Mouse (Mus musculus) kidney, embryonic 15.5 days (tissue): Measurements from ENCODE around the gene Dgkq. TPM values are rescaled to one million over a fixed set of nuclear protein-coding genes. Genes with fewer than 3 reads are reported as not detected.
A peak's percentile ranks its signal among the peaks of the same experiment; 100 is the strongest.

Experiments used
- ATAC-seq: fragments of 200-750 bp; cut with Nextera tagmentation; replicated peaks from 2 replicates; pipeline ENCODE4 v1.8.0; 2017; ENCODE audit warnings: moderate TSS enrichment; ENCODE audit not compliant: low FRiP score
- H3K27ac ChIP-seq: fragments of 300-500 bp; sonication (generic); 2 replicates; pipeline ENCODE4 v1.5.1; 2015; ENCODE audit warnings: mild to moderate bottlenecking, inconsistent platforms
- H3K27me3 ChIP-seq: fragments of 300-500 bp; sonication (generic); 2 replicates; pipeline ENCODE4 v1.6.1; 2015; ENCODE audit warnings: inconsistent platforms
- H3K36me3 ChIP-seq: fragments of 300-500 bp; sonication (generic); 2 replicates; pipeline ENCODE4 v1.6.1; 2015; ENCODE audit warnings: inconsistent platforms
- H3K4me1 ChIP-seq: fragments of 300-500 bp; sonication (generic); 2 replicates; pipeline ENCODE4 v1.6.1; 2015; ENCODE audit warnings: inconsistent platforms
- H3K4me2 ChIP-seq: fragments of 300-500 bp; sonication (generic); 2 replicates; pipeline ENCODE4 v1.6.1; 2015; ENCODE audit warnings: moderate library complexity, mild to moderate bottlenecking, inconsistent platforms
- H3K4me3 ChIP-seq: fragments of 300-500 bp; sonication (generic); replicated peaks from 2 replicates; pipeline ENCODE4 v1.5.1; 2015; ENCODE audit warnings: mild to moderate bottlenecking, inconsistent platforms
- H3K9ac ChIP-seq: fragments of 300-500 bp; sonication (generic); 2 replicates; pipeline ENCODE4 v1.6.1; 2015; ENCODE audit warnings: mild to moderate bottlenecking, inconsistent platforms
- H3K9me3 ChIP-seq: fragments of 300-500 bp; sonication (generic); replicated peaks from 2 replicates; pipeline ENCODE4 v1.6.1; 2016; ENCODE audit warnings: inconsistent platforms
- WGBS: fragments of 180-500 bp; shearing (Covaris S2); methylation state at CpG from one replicate; pipeline ENCODE4 v1.1.7; 2015; ENCODE audit warnings: mixed read lengths; 5-methylcytosine and 5-hydroxymethylcytosine counted together
- polyA plus RNA-seq: library from polyadenylated mRNA; unstranded; fragments of >200 nt; fragmentation: Nextera tagmentation; extraction: Ambion mirVana; gene quantifications from 2 replicates; pipeline ENCODE4 v1.2.1, GENCODE M21; 2015

Gene Dgkq
- polyA plus RNA-seq, 1 experiment from 2014 or later, result 12.6 TPM

- no peak overlapping the region for H3K9ac ChIP-seq
- H3K36me3 ChIP-seq, result peaks cover 22% of the 10 kb centered on the region
- WGBS, result 40% methylated on average over 10 of the region's 10 CpGs
- peak; percentile 57 for ATAC-seq
- no peaks in the 10 kb centered on the region for H3K9me3 ChIP-seq
- peak overlapping the region; percentile 62 for H3K27ac ChIP-seq
- H3K4me2 ChIP-seq, result peak overlapping the region; percentile 24; the same call in 1 of the 2 replicates
- H3K27me3 ChIP-seq, result no peaks in the 10 kb centered on the region
- no peak overlapping the region for H3K4me3 ChIP-seq
- H3K4me1 ChIP-seq, result peaks cover 72% of the 10 kb centered on the region
Measured at GRCm38 (mm10) chr5:108701341-108702021, 32.0 kb upstream of the Dgkq start.

GRCm38 (mm10) chr5:108700346-108700745 lies 30.9 kb upstream of the Dgkq start:
- peak overlapping the region; percentile 62 for H3K27ac ChIP-seq
- H3K9me3 ChIP-seq, result no peaks in the 10 kb centered on the region
- H3K4me3 ChIP-seq, result no peak overlapping the region
- H3K4me1 ChIP-seq, result peaks cover 84% of the 10 kb centered on the region
- H3K9ac ChIP-seq, result no peak overlapping the region
- ATAC-seq, result 0 out of 2 replicates have a peak, but pooled peaks have one; percentile 9
- H3K4me2 ChIP-seq, result no peak overlapping the region
- peaks cover 10% of the 10 kb centered on the region for H3K36me3 ChIP-seq
- H3K27me3 ChIP-seq, result no peaks in the 10 kb centered on the region
- 30% methylated on average over 3 of the region's 3 CpGs for WGBS

- Histone ChIP-seq H3K27ac (no peak overlapping the region), H3K27me3 (no peaks in the 10 kb centered on the region), H3K9me3 (no peaks in the 10 kb centered on the region), H3K4me3 (no peak overlapping the region), H3K4me2 (no peak overlapping the region), H3K4me1 (peaks cover 84% of the 10 kb centered on the region), H3K36me3 (no peaks in the 10 kb centered on the region), H3K9ac (no peak overlapping the region)
- 27% methylated on average over 4 of the region's 4 CpGs for WGBS
- no peak for ATAC-seq
Measured at GRCm38 (mm10) chr5:108697341-108697753, 27.9 kb upstream of the Dgkq start.

GRCm38 (mm10) chr5:108696542-108696941 lies 27.1 kb upstream of the Dgkq start:
- Histone ChIP-seq H3K27me3 (no peaks in the 10 kb centered on the region), H3K4me3 (no peak overlapping the region), H3K9me3 (no peaks in the 10 kb centered on the region), H3K4me2 (no peak overlapping the region), H3K27ac (no peak overlapping the region), H3K4me1 (peaks cover 84% of the 10 kb centered on the region), H3K36me3 (no peaks in the 10 kb centered on the region), H3K9ac (no peak overlapping the region)
- 69% methylated on average over 3 of the region's 3 CpGs for WGBS
- no peak for ATAC-seq

GRCm38 (mm10) chr5:108695861-108696260 lies 26.4 kb upstream of the Dgkq start:
- Histone ChIP-seq H3K4me3 (peak overlapping the region; percentile 87; the same call in 1 of the 2 replicates), H3K4me1 (peaks cover 78% of the 10 kb centered on the region), H3K36me3 (no peaks in the 10 kb centered on the region), H3K27ac (no peak overlapping the region), H3K4me2 (peak overlapping the region; percentile 85), H3K9ac (no peak overlapping the region), H3K9me3 (no peaks in the 10 kb centered on the region), H3K27me3 (no peaks in the 10 kb centered on the region)
- WGBS, result 97% methylated on average over 12 of the region's 12 CpGs
- no peak for ATAC-seq

GRCm38 (mm10) chr5:108694352-108695261 lies 25.1 kb upstream of the Dgkq start:
- H3K27me3 ChIP-seq, result no peaks in the 10 kb centered on the region
- peak; percentile 55 for ATAC-seq
- peak overlapping the region; percentile 85 for H3K4me2 ChIP-seq
- H3K9me3 ChIP-seq, result no peaks in the 10 kb centered on the region
- H3K27ac ChIP-seq, result peak overlapping the region; percentile 75
- no peaks in the 10 kb centered on the region for H3K36me3 ChIP-seq
- peak overlapping the region; percentile 87 for H3K4me3 ChIP-seq
- peak overlapping the region; percentile 79 for H3K9ac ChIP-seq
- 1% methylated on average over 84 of the region's 99 CpGs for WGBS
- H3K4me1 ChIP-seq, result peaks cover 66% of the 10 kb centered on the region

- Histone ChIP-seq H3K4me3 (peak overlapping the region; percentile 87), H3K27me3 (no peaks in the 10 kb centered on the region), H3K27ac (peak overlapping the region; percentile 75; the same call in 1 of the 2 replicates), H3K9ac (peak overlapping the region; percentile 79), H3K9me3 (no peaks in the 10 kb centered on the region), H3K4me1 (peaks cover 60% of the 10 kb centered on the region), H3K36me3 (no peaks in the 10 kb centered on the region), H3K4me2 (peak overlapping the region; percentile 85)
- WGBS, result 2% methylated on average over 42 of the region's 43 CpGs
- peak; percentile 94 for ATAC-seq
Measured at GRCm38 (mm10) chr5:108693872-108694288, 24.4 kb upstream of the Dgkq start.

- peaks cover 47% of the 10 kb centered on the region for H3K4me1 ChIP-seq
- no peaks in the 10 kb centered on the region for H3K36me3 ChIP-seq
- no peaks in the 10 kb centered on the region for H3K9me3 ChIP-seq
- 0 out of 2 replicates have a peak within 1 kb of the TSS, but pooled peaks have one; percentile 2 for H3K9ac ChIP-seq
- 2% methylated on average over 16 of the region's 18 CpGs for WGBS
- no peaks in the 10 kb centered on the region for H3K27me3 ChIP-seq
- H3K27ac ChIP-seq, result peak within 1 kb of the TSS; percentile 68
- ATAC-seq, result peak; percentile 50
- H3K4me3 ChIP-seq, result peak within 1 kb of the TSS; percentile 87
- peak within 1 kb of the TSS; percentile 85 for H3K4me2 ChIP-seq
Measured at GRCm38 (mm10) chr5:108692271-108692670, 22.8 kb upstream of the Dgkq start, which contains the start of gene Fgfrl1. Gene Fgfrl1 (plus strand): TSS chr5:108692382.

GRCm38 (mm10) chr5:108691152-108691551 lies 21.7 kb upstream of the Dgkq start:
- Histone ChIP-seq H3K27ac (no peak overlapping the region), H3K4me3 (no peak overlapping the region), H3K4me1 (peaks cover 35% of the 10 kb centered on the region), H3K9me3 (no peaks in the 10 kb centered on the region), H3K27me3 (no peaks in the 10 kb centered on the region), H3K4me2 (no peak overlapping the region), H3K9ac (no peak overlapping the region), H3K36me3 (no peaks in the 10 kb centered on the region)
- ATAC-seq, result no peak
- WGBS, result 73% methylated on average over 4 of the region's 4 CpGs

- no peaks in the 10 kb centered on the region for H3K36me3 ChIP-seq
- no peak overlapping the region for H3K27ac ChIP-seq
- H3K4me3 ChIP-seq, result no peak overlapping the region
- peaks cover 21% of the 10 kb centered on the region for H3K4me1 ChIP-seq
- H3K4me2 ChIP-seq, result no peak overlapping the region
- no peaks in the 10 kb centered on the region for H3K27me3 ChIP-seq
- H3K9me3 ChIP-seq, result no peaks in the 10 kb centered on the region
- ATAC-seq, result no peak
- no peak overlapping the region for H3K9ac ChIP-seq
- 72% methylated on average over 5 of the region's 5 CpGs for WGBS
Measured at GRCm38 (mm10) chr5:108689091-108689490, 19.6 kb upstream of the Dgkq start.

GRCm38 (mm10) chr5:108680871-108681270 lies 11.4 kb upstream of the Dgkq start:
- H3K4me1 ChIP-seq, result peaks cover 13% of the 10 kb centered on the region
- no peak for ATAC-seq
- no peak overlapping the region for H3K4me2 ChIP-seq
- H3K9ac ChIP-seq, result no peak overlapping the region
- H3K27me3 ChIP-seq, result no peaks in the 10 kb centered on the region
- no peaks in the 10 kb centered on the region for H3K9me3 ChIP-seq
- no peaks in the 10 kb centered on the region for H3K36me3 ChIP-seq
- WGBS, result 93% methylated on average over 6 of the region's 6 CpGs
- no peak overlapping the region for H3K27ac ChIP-seq
- no peak overlapping the region for H3K4me3 ChIP-seq

- WGBS, result 60% methylated on average over 3 of the region's 3 CpGs
- H3K4me3 ChIP-seq, result no peak overlapping the region
- no peak overlapping the region for H3K27ac ChIP-seq
- no peak overlapping the region for H3K4me2 ChIP-seq
- H3K27me3 ChIP-seq, result no peaks in the 10 kb centered on the region
- H3K9me3 ChIP-seq, result no peaks in the 10 kb centered on the region
- no peak overlapping the region for H3K9ac ChIP-seq
- no peak for ATAC-seq
- H3K4me1 ChIP-seq, result peaks cover 16% of the 10 kb centered on the region
- H3K36me3 ChIP-seq, result no peaks in the 10 kb centered on the region
Measured at GRCm38 (mm10) chr5:108679909-108680308, 10.4 kb upstream of the Dgkq start.
